17 mouse cellular contexts compared by ENCODE assay signal in genomic region chr11:38201136-38201741, GRCm38 (mm10).
A peak's percentile ranks its signal among the peaks of the same experiment; 100 is the strongest.
DNase-seq lines count a peak whose midpoint lies in the region; ATAC-seq lines count a peak whose summit lies in the region.
"Had no signal": no experiment of that assay in that cellular context is flagged by ENCODE, and none has a peak within 500 bp of the region (broad histone marks: within the 10 kb centered on the region; RNA-seq: fewer than 3 reads in every experiment).

No protein-coding gene starts in this region.

- 56% methylated on average over 3 of the region's 3 CpGs for WGBS in forebrain, embryonic 14.5 days
- WGBS in forebrain, embryonic 12.5 days = 85% methylated on average over 3 of the region's 3 CpGs
- 26% methylated on average over 3 of the region's 3 CpGs for WGBS in forebrain, embryonic 16.5 days

- no peaks in the 10 kb centered on the region for H3K27me3 ChIP-seq in forebrain, embryonic 14.5 days (replicated peaks; ENCODE audit: control insufficient read depth, insufficient read depth, low read length)
- H3K27me3 ChIP-seq in forebrain, embryonic 12.5 days = no peaks in the 10 kb centered on the region
- no peaks in the 10 kb centered on the region for H3K27me3 ChIP-seq in forebrain, embryonic 16.5 days (replicated peaks; ENCODE audit: control insufficient read depth, insufficient read depth, low read length)
- H3K27me3 ChIP-seq: heart, embryonic 12.5 days; midbrain, embryonic 12.5 days; neural tube, embryonic 15.5 days had no signal

- no peak overlapping the region for H3K9ac ChIP-seq in forebrain, embryonic 14.5 days (ENCODE audit: low read length)
- no peak overlapping the region for H3K9ac ChIP-seq in forebrain, embryonic 12.5 days
- no peak overlapping the region for H3K9ac ChIP-seq in forebrain, embryonic 16.5 days (replicated peaks; ENCODE audit: low read depth, low read length)
- H3K9ac ChIP-seq: heart, embryonic 12.5 days; midbrain, embryonic 12.5 days; neural tube, embryonic 15.5 days had no signal

- peak; percentile 34; the same call in 1 of the 2 replicates for ATAC-seq in forebrain, embryonic 14.5 days
- ATAC-seq in forebrain, embryonic 12.5 days (ENCODE audit: low FRiP score) = no peak
- ATAC-seq in forebrain, embryonic 16.5 days = peak; percentile 57

- peak; percentile 70 for DNase-seq in forebrain, embryonic 14.5 days (ENCODE audit: low spot score)
- peak; percentile 10 for DNase-seq in kidney, postnatal 10 days
- no peak for DNase-seq in kidney, postnatal 25 days
- DNase-seq in lung, postnatal 10 days = peak; percentile 11
- DNase-seq in lung, postnatal 14 days = no peak
- DNase-seq in thymus, postnatal 0 days (ENCODE audit: low spot score) = no peak
- DNase-seq: adrenal gland, adult 8-10 months; cerebellum, adult 11-12 months; kidney, postnatal 36 days; thymus, adult 18-20 months had no signal

- H3K4me2 ChIP-seq in forebrain, embryonic 14.5 days (ENCODE audit: low read length) = no peak overlapping the region
- H3K4me2 ChIP-seq in forebrain, embryonic 12.5 days = no peak overlapping the region
- H3K4me2 ChIP-seq in forebrain, embryonic 16.5 days (ENCODE audit: low read length) = no peak overlapping the region
- H3K4me2 ChIP-seq: heart, embryonic 12.5 days; liver, embryonic 11.5 days; midbrain, embryonic 12.5 days; neural tube, embryonic 15.5 days had no signal

- H3K27ac ChIP-seq in forebrain, embryonic 14.5 days (ENCODE audit: low read depth, low read length) = no peak overlapping the region
- H3K27ac ChIP-seq in forebrain, embryonic 12.5 days = no peak overlapping the region
- no peak overlapping the region for H3K27ac ChIP-seq in forebrain, embryonic 16.5 days (ENCODE audit: low read length)
- H3K27ac ChIP-seq: midbrain, embryonic 12.5 days; neural tube, embryonic 15.5 days had no signal

- no peaks in the 10 kb centered on the region for H3K36me3 ChIP-seq in forebrain, embryonic 14.5 days (ENCODE audit: control insufficient read depth, insufficient read depth, low read length)
- no peaks in the 10 kb centered on the region for H3K36me3 ChIP-seq in forebrain, embryonic 12.5 days (replicated peaks)
- H3K36me3 ChIP-seq in forebrain, embryonic 16.5 days (ENCODE audit: control insufficient read depth, insufficient read depth) = no peaks in the 10 kb centered on the region
- H3K36me3 ChIP-seq: heart, embryonic 12.5 days; midbrain, embryonic 12.5 days; neural tube, embryonic 15.5 days had no signal

- no peaks in the 10 kb centered on the region for H3K4me1 ChIP-seq in forebrain, embryonic 14.5 days (ENCODE audit: control insufficient read depth, insufficient read depth, low read length)
- peaks cover 3% of the 10 kb centered on the region for H3K4me1 ChIP-seq in forebrain, embryonic 12.5 days
- H3K4me1 ChIP-seq in forebrain, embryonic 16.5 days (replicated peaks; ENCODE audit: control insufficient read depth, insufficient read depth, low read length) = no peaks in the 10 kb centered on the region
- H3K4me1 ChIP-seq: heart, embryonic 12.5 days; midbrain, embryonic 12.5 days; neural tube, embryonic 15.5 days had no signal

- H3K4me3 ChIP-seq in forebrain, embryonic 14.5 days (ENCODE audit: low read depth, low read length) = no peak overlapping the region
- H3K4me3 ChIP-seq in forebrain, embryonic 12.5 days (replicated peaks) = no peak overlapping the region
- H3K4me3 ChIP-seq in forebrain, embryonic 16.5 days (replicated peaks; ENCODE audit: low read length) = no peak overlapping the region
- H3K4me3 ChIP-seq: heart, embryonic 12.5 days; midbrain, embryonic 12.5 days; myocyte; neural tube, embryonic 15.5 days had no signal

- no peaks in the 10 kb centered on the region for H3K9me3 ChIP-seq in forebrain, embryonic 14.5 days (replicated peaks; ENCODE audit: control insufficient read depth, low read length)
- H3K9me3 ChIP-seq in forebrain, embryonic 12.5 days = no peaks in the 10 kb centered on the region
- no peaks in the 10 kb centered on the region for H3K9me3 ChIP-seq in forebrain, embryonic 16.5 days (ENCODE audit: control insufficient read depth, low read length)
- H3K9me3 ChIP-seq: heart, embryonic 12.5 days; midbrain, embryonic 12.5 days; neural tube, embryonic 15.5 days had no signal

Comparison
In these comparisons a context has a peak if more than half of its experiments do, and no peak if none do; other contexts are left out.
1. DNase-seq: peak in forebrain, embryonic 14.5 days (single experiment), kidney, postnatal 10 days (single experiment) and lung, postnatal 10 days (single experiment); none in kidney, postnatal 25 days (0 of 2), lung, postnatal 14 days (single experiment) and thymus, postnatal 0 days (single experiment).